Mouse (Mus musculus) lung, embryonic 14.5 days (tissue): ENCODE data around the gene Tnik. TPM values are rescaled to one million over a fixed set of nuclear protein-coding genes. Genes with fewer than 3 reads are reported as not detected.

Source experiments
- ATAC-seq: fragments of 200-750 bp; cut with Nextera tagmentation; 2 replicates; pipeline ENCODE4 v1.8.0; 2017; ENCODE audit warnings: mild to moderate bottlenecking, moderate TSS enrichment, moderate library complexity; ENCODE audit not compliant: insufficient read depth
- DNase-seq: peaks from one replicate; pipeline ENCODE4 v3.0.0-alpha.2; 2015
- H3K27ac ChIP-seq: fragments of 300-500 bp; sonication (generic); 2 replicates; pipeline ENCODE4 v1.5.1; 2014; ENCODE audit warnings: low read depth, mild to moderate bottlenecking, moderate library complexity
- H3K27me3 ChIP-seq: fragments of 300-500 bp; sonication (generic); 2 replicates; pipeline ENCODE4 v1.6.1; 2014; ENCODE audit warnings: low read length, control low read depth; ENCODE audit not compliant: insufficient read depth
- H3K36me3 ChIP-seq: fragments of 300-500 bp; sonication (generic); 2 replicates; pipeline ENCODE4 v1.6.1; 2014; ENCODE audit warnings: control low read depth; ENCODE audit not compliant: insufficient read depth
- H3K4me1 ChIP-seq: fragments of 300-500 bp; sonication (generic); 2 replicates; pipeline ENCODE4 v1.6.1; 2014; ENCODE audit warnings: antibody characterized with exemption, control low read depth; ENCODE audit not compliant: insufficient read depth
- H3K4me2 ChIP-seq: fragments of 300-500 bp; sonication (generic); 2 replicates; pipeline ENCODE4 v1.6.1; 2014; ENCODE audit warnings: mild to moderate bottlenecking
- H3K4me3 ChIP-seq: fragments of 300-500 bp; sonication (generic); 2 replicates; pipeline ENCODE4 v1.5.1; 2014; ENCODE audit warnings: low read depth, low read length
- H3K9ac ChIP-seq: fragments of 300-500 bp; sonication (generic); 2 replicates; pipeline ENCODE4 v1.6.1; 2014
- H3K9me3 ChIP-seq: fragments of 300-500 bp; sonication (generic); 2 replicates; pipeline ENCODE4 v1.6.1; 2016; ENCODE audit warnings: low read depth, low read length, control low read depth
- CTCF ChIP-seq: IDR thresholded peaks from 2 replicates; pipeline ENCODE4 v1.5.1; 2016; ENCODE audit warnings: antibody characterized with exemption, low read depth
- WGBS: fragments of 180-500 bp; shearing (Covaris S2); extraction: QIAGEN DNeasy Blood & Tissue Kit; methylation state at CpG from one replicate; pipeline ENCODE4 v1.1.7; 2014; 5-methylcytosine and 5-hydroxymethylcytosine counted together
- polyA plus RNA-seq: library from polyadenylated mRNA; unstranded; fragments of >200 nt; fragmentation: Nextera tagmentation; extraction: Ambion mirVana; gene quantifications from 2 replicates; pipeline ENCODE4 v1.2.1, GENCODE M21; 2014

The Tnik gene
- polyA plus RNA-seq, 1 experiment from 2014 or later, result 13.6 TPM

- no peaks in the 10 kb centered on the region for H3K9me3 ChIP-seq
- H3K4me3 ChIP-seq, result no peak overlapping the region
- no peaks in the 10 kb centered on the region for H3K4me1 ChIP-seq
- no peak overlapping the region for H3K9ac ChIP-seq
- DNase-seq (no peak), ATAC-seq (no peak)
- no peak overlapping the region for H3K27ac ChIP-seq
- H3K27me3 ChIP-seq, result no peaks in the 10 kb centered on the region
- TF ChIP-seq CTCF, result no peak
- WGBS, result 80% methylated on average over 1 of the region's 1 CpGs
- no peaks in the 10 kb centered on the region for H3K36me3 ChIP-seq
- H3K4me2 ChIP-seq, result no peak overlapping the region
These were observed 159.2 kb downstream of the Tnik start for GRCm38 (mm10) chr3:28422221-28422620.

- H3K27ac ChIP-seq, result no peak overlapping the region
- no peak overlapping the region for H3K4me2 ChIP-seq
- no peak overlapping the region for H3K9ac ChIP-seq
- no peak overlapping the region for H3K4me3 ChIP-seq
- ATAC-seq, result no peak
- WGBS, result 77% methylated on average over 6 of the region's 6 CpGs
- no peak for TF ChIP-seq CTCF
- no peaks in the 10 kb centered on the region for H3K4me1 ChIP-seq
- no peaks in the 10 kb centered on the region for H3K36me3 ChIP-seq
- no peaks in the 10 kb centered on the region for H3K9me3 ChIP-seq
- no peak for DNase-seq
- no peaks in the 10 kb centered on the region for H3K27me3 ChIP-seq
These were observed 162.9 kb downstream of the Tnik start for GRCm38 (mm10) chr3:28425911-28426310.

GRCm38 (mm10) chr3:28431459-28431858, 168.4 kb downstream of the Tnik start:
- no peak for TF ChIP-seq CTCF
- Histone ChIP-seq H3K4me1 (no peaks in the 10 kb centered on the region), H3K27me3 (no peaks in the 10 kb centered on the region), H3K9me3 (no peaks in the 10 kb centered on the region), H3K27ac (no peak overlapping the region), H3K9ac (no peak overlapping the region), H3K4me2 (no peak overlapping the region), H3K36me3 (no peaks in the 10 kb centered on the region), H3K4me3 (no peak overlapping the region)
- WGBS, result 43% methylated on average over 2 of the region's 2 CpGs
- ATAC-seq (no peak), DNase-seq (no peak)

GRCm38 (mm10) chr3:28432321-28432720, 169.3 kb downstream of the Tnik start:
- 82% methylated on average over 5 of the region's 5 CpGs for WGBS
- DNase-seq (no peak), ATAC-seq (no peak)
- Histone ChIP-seq H3K9me3 (no peaks in the 10 kb centered on the region), H3K4me2 (no peak overlapping the region), H3K27me3 (no peaks in the 10 kb centered on the region), H3K36me3 (no peaks in the 10 kb centered on the region), H3K4me3 (no peak overlapping the region), H3K9ac (no peak overlapping the region), H3K4me1 (0 out of 2 replicates have a peak, but pooled peaks cover 3% of the 10 kb centered on the region), H3K27ac (no peak overlapping the region)
- no peak for TF ChIP-seq CTCF

- Histone ChIP-seq H3K4me1 (0 out of 2 replicates have a peak, but pooled peaks cover 3% of the 10 kb centered on the region), H3K9ac (no peak overlapping the region), H3K27ac (no peak overlapping the region), H3K36me3 (no peaks in the 10 kb centered on the region), H3K27me3 (no peaks in the 10 kb centered on the region), H3K4me2 (no peak overlapping the region), H3K4me3 (no peak overlapping the region), H3K9me3 (no peaks in the 10 kb centered on the region)
- TF ChIP-seq CTCF, result no peak
- ATAC-seq (no peak), DNase-seq (no peak)
- 94% methylated on average over 5 of the region's 5 CpGs for WGBS
These were observed 172.5 kb downstream of the Tnik start for GRCm38 (mm10) chr3:28435478-28435877.

GRCm38 (mm10) chr3:28437429-28437828, 174.4 kb downstream of the Tnik start:
- no peak overlapping the region for H3K4me3 ChIP-seq
- H3K27ac ChIP-seq, result no peak overlapping the region
- 44% methylated on average over 5 of the region's 5 CpGs for WGBS
- TF ChIP-seq CTCF, result no peak
- no peaks in the 10 kb centered on the region for H3K27me3 ChIP-seq
- DNase-seq (no peak), ATAC-seq (no peak)
- H3K9ac ChIP-seq, result no peak overlapping the region
- no peak overlapping the region for H3K4me2 ChIP-seq
- H3K36me3 ChIP-seq, result no peaks in the 10 kb centered on the region
- no peaks in the 10 kb centered on the region for H3K9me3 ChIP-seq
- 0 out of 2 replicates have a peak, but pooled peaks cover 3% of the 10 kb centered on the region for H3K4me1 ChIP-seq

GRCm38 (mm10) chr3:28441545-28441944, 178.5 kb downstream of the Tnik start:
- H3K9me3 ChIP-seq, result no peaks in the 10 kb centered on the region
- ATAC-seq (peak; percentile 17; the same call in 1 of the 2 replicates), DNase-seq (peak; percentile 76)
- H3K27me3 ChIP-seq, result no peaks in the 10 kb centered on the region
- H3K36me3 ChIP-seq, result no peaks in the 10 kb centered on the region
- H3K4me1 ChIP-seq, result 0 out of 2 replicates have a peak, but pooled peaks cover 3% of the 10 kb centered on the region
- H3K27ac ChIP-seq, result no peak overlapping the region
- H3K9ac ChIP-seq, result no peak overlapping the region
- TF ChIP-seq CTCF, result no peak
- H3K4me2 ChIP-seq, result no peak overlapping the region
- H3K4me3 ChIP-seq, result no peak overlapping the region
- 59% methylated on average over 4 of the region's 4 CpGs for WGBS

GRCm38 (mm10) chr3:28442116-28442515, 179.1 kb downstream of the Tnik start:
- no peak for ATAC-seq

More at GRCm38 (mm10) chr3:28442116-28442515, 179.1 kb downstream of the Tnik start:
- H3K4me3 ChIP-seq, result no peak overlapping the region
- no peaks in the 10 kb centered on the region for H3K36me3 ChIP-seq
- 86% methylated on average over 4 of the region's 4 CpGs for WGBS
- no peak overlapping the region for H3K4me2 ChIP-seq
- no peak for TF ChIP-seq CTCF
- H3K27ac ChIP-seq, result no peak overlapping the region
- H3K27me3 ChIP-seq, result no peaks in the 10 kb centered on the region
- no peak for DNase-seq
- H3K4me1 ChIP-seq, result 0 out of 2 replicates have a peak, but pooled peaks cover 2% of the 10 kb centered on the region
- H3K9ac ChIP-seq, result no peak overlapping the region
- H3K9me3 ChIP-seq, result no peaks in the 10 kb centered on the region
